In genomic region chrX:150813464-150814138, GRCm38 (mm10) we compare ENCODE assay signal across 8 mouse cellular contexts. TPM values are rescaled to one million over a fixed set of nuclear protein-coding genes. Genes with fewer than 3 reads are reported as not detected.
DNase-seq lines count a peak whose midpoint lies in the region; ATAC-seq and TF ChIP-seq lines count a peak whose summit lies in the region.

No protein-coding gene starts in this region.

- TF ChIP-seq POLR2A in kidney, adult 2 months (IDR thresholded peaks at IDR 0.05; ENCODE audit: low read depth, low read length) = no peak

- no peak overlapping the region for H3K9ac ChIP-seq in liver, embryonic 14.5 days (replicated peaks)

- H3K4me3 ChIP-seq in kidney, adult 2 months (ENCODE audit: insufficient read depth, low read depth, low read length) = peak overlapping the region; percentile 50
- peak overlapping the region; percentile 36 to 67 for H3K4me3 ChIP-seq in liver, embryonic 14.5 days (ENCODE audit: insufficient read depth in 1 of 2, low read depth in 2 of 2, low read length in 2 of 2)

- no peaks in the 10 kb centered on the region for H3K27me3 ChIP-seq in kidney, adult 2 months (replicated peaks; ENCODE audit: control insufficient read depth, insufficient read depth, low read length)
- no peaks in the 10 kb centered on the region for H3K27me3 ChIP-seq in liver, embryonic 14.5 days (ENCODE audit: control insufficient read depth, insufficient read depth, low read length)

- TF ChIP-seq CTCF in kidney, adult 2 months (conservative IDR thresholded peaks at IDR 0.05; ENCODE audit: insufficient read depth, insufficient read length, low read depth, low read length) = no peak
- TF ChIP-seq CTCF in liver, embryonic 14.5 days (IDR thresholded peaks at IDR 0.05; ENCODE audit: low read depth) = no peak

- no peaks in the 10 kb centered on the region for H3K36me3 ChIP-seq in kidney, adult 2 months (ENCODE audit: control insufficient read depth, insufficient read depth, low read length)
- no peaks in the 10 kb centered on the region for H3K36me3 ChIP-seq in liver, embryonic 14.5 days (replicated peaks; ENCODE audit: control insufficient read depth, insufficient read depth, low read depth)

- no peaks in the 10 kb centered on the region for H3K4me1 ChIP-seq in kidney, adult 2 months (ENCODE audit: control insufficient read depth, insufficient read depth, low read length)
- H3K4me1 ChIP-seq in liver, embryonic 14.5 days (replicated peaks; ENCODE audit: control insufficient read depth in 2 of 2, insufficient read depth in 2 of 2, low read length in 1 of 2) = no peaks in the 10 kb centered on the region

- no peaks in the 10 kb centered on the region for H3K9me3 ChIP-seq in liver, embryonic 14.5 days (ENCODE audit: control insufficient read depth, low read length)

- WGBS in kidney, adult 2 months = under 1% methylated on average over 16 of the region's 16 CpGs
- 12% methylated on average over 16 of the region's 16 CpGs for WGBS in liver, embryonic 14.5 days (ENCODE audit: insufficient replicate concordance)

- ATAC-seq in liver, embryonic 14.5 days (ENCODE audit: insufficient read depth) = peak; percentile 16; the same call in 1 of the 2 replicates

- H3K4me2 ChIP-seq in liver, embryonic 14.5 days (ENCODE audit: low read depth) = peak overlapping the region; percentile 61

- H3K27ac ChIP-seq in kidney, adult 2 months (ENCODE audit: insufficient read depth, low read depth, low read length) = no peak overlapping the region
- no peak overlapping the region for H3K27ac ChIP-seq in liver, embryonic 14.5 days

- intact Hi-C loops in heart, postnatal 25 days (cut with DNase I) = loop anchor here (5.0 kb wide), 1 partner anchor 144 kb away; no protein-coding TSS in a partner anchor

- TF ChIP-seq EP300 in liver, embryonic 14.5 days (IDR thresholded peaks at IDR 0.05; ENCODE audit: low read depth) = no peak

- peak; percentile 95 for DNase-seq in heart, adult 11 months
- no peak for DNase-seq in heart, postnatal 25 days (ENCODE audit: low spot score)
- peak; percentile 61 for DNase-seq in embryo, embryonic 10.5 days (ENCODE audit: low spot score)
- DNase-seq in heart, adult 9 months (ENCODE audit: low spot score in 2 of 2) = peak; percentile 35 to 39
- peak; percentile 17 for DNase-seq in kidney, adult 2 months
- DNase-seq in liver, embryonic 14.5 days (ENCODE audit: low read depth in 3 of 3, low spot score in 3 of 3) = no peak
- peak; percentile 16 for DNase-seq in neural tube, embryonic 10.5 days (ENCODE audit: extremely low spot score, low spot score)
- peak; percentile 50 for DNase-seq in thymus, postnatal 14 days

RNA-seq across cellular contexts. Expression of gene Maged2, which starts 0.5 kb away (rescaled TPM):
- total RNA-seq in heart, postnatal 25 days (2021) = 10 to 100 TPM; 30.5 to 32.3 TPM
- 23.6 and 26.1 TPM in 2 replicates for polyA plus RNA-seq in kidney, adult 2 months (2012; rRNA removed)
- polyA plus RNA-seq in liver, embryonic 14.5 days (2012; rRNA removed) = 19.2 and 22.9 TPM in 2 replicates
- polyA plus RNA-seq in liver, embryonic 14.5 days (2014; fragmentation: Nextera tagmentation; extraction: Ambion mirVana) = 53.1 and 58.1 TPM in 2 replicates

Comparison
In these comparisons a context has a peak if more than half of its experiments do, and no peak if none do; other contexts are left out.
1. DNase-seq: peak in heart, adult 11 months (single experiment), embryo, embryonic 10.5 days (single experiment), heart, adult 9 months (2 of 2), kidney, adult 2 months (single experiment), neural tube, embryonic 10.5 days (single experiment) and thymus, postnatal 14 days (single experiment); none in heart, postnatal 25 days (single experiment) and liver, embryonic 14.5 days (0 of 3).